Mouse (Mus musculus): ENCODE results near the gene Sept14.

- no peak for TF ChIP-seq POLR2A (IDR thresholded peaks at IDR 0.05; ENCODE audit: borderline replicate concordance, extremely low read depth, insufficient read depth, insufficient read length, poor library complexity, severe bottlenecking)
- TF ChIP-seq CTCF (IDR thresholded peaks at IDR 0.05; ENCODE audit: borderline replicate concordance, extremely low read depth, insufficient read depth, insufficient read length) = no peak
These were observed 21.0 kb upstream of the Sept14 start for GRCm38 (mm10) chr5:129729286-129729685.
